Mouse (Mus musculus): ENCODE data around the gene Sgo2b. TPM values are rescaled to one million over a fixed set of nuclear protein-coding genes. Genes with fewer than 3 reads are reported as not detected.
"Not testable (repeated sequence)": the region's sequence is repeated elsewhere in the genome, so short reads cannot be mapped to it uniquely, and the experiment has no call there.

Gene Sgo2b
- not detected in 2 replicates for polyA plus RNA-seq (2014; fragmentation: Nextera tagmentation; extraction: Ambion mirVana)

DNA sequence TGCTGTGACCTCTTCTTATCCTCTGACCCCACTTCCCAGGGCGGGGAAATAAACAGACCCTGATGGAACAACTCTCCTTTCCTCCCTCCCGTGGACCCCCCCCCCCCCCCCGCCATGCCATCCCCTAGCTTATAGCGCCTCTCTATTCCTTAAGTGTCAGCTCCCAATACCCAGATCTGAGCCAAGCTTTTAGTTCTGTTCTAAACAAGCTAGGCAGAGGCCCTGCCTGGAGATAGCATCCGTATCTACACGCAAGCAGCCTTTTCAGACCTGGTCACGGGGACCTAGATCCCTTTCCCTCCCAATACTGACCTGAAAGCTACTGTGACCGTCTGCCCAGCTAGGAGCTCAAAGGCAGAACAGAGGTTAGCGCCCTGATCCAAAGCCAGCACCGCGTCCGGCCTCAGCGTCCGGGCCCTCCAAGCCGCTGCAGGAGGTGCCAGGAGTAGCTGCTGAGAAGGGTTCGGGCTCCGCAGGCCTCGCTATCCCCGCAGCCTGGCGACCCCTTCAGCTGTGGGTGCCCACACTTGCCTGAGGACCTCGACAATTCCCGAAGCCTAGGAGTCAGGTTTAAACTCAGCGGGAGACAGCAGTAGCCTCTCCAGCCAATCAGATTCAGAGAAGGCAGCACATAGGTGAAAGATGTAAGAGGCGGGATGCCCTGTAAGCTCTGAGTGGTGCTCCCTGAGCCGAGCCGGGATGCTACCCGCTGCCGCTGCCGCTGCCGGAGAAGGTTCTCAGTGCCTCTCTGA lies at the start of gene Sgo2b:
Sgo2b (minus strand) TSS at position 623 of the 752 bp plus-strand sequence.
- H3K9ac ChIP-seq, result no peak within 1 kb of the TSS
- WGBS, result 5% methylated on average over 29 of the region's 30 CpGs
- H3K4me2 ChIP-seq, result peak within 1 kb of the TSS; percentile 57
- TF ChIP-seq CTCF (IDR thresholded peaks at IDR 0.05; ENCODE audit: low read depth), result no peak
- peak within 1 kb of the TSS; percentile 11; the same call in 1 of the 2 replicates for H3K4me3 ChIP-seq (ENCODE audit: low read depth, low read length)
- H3K27me3 ChIP-seq (ENCODE audit: insufficient read depth, low read length), result peaks cover 8% of the 10 kb centered on the region; the same call in 1 of the 2 replicates
- no peak within 1 kb of the TSS for H3K27ac ChIP-seq (ENCODE audit: low read depth)
- DNase-seq (peak; percentile 9), ATAC-seq (ENCODE audit: insufficient read depth) (peak; percentile 52; the same call in 1 of the 2 replicates)
- no peaks in the 10 kb centered on the region for H3K36me3 ChIP-seq (ENCODE audit: insufficient read depth)
- H3K9me3 ChIP-seq (ENCODE audit: low read depth, low read length), result no peaks in the 10 kb centered on the region
- H3K4me1 ChIP-seq (ENCODE audit: insufficient read depth), result no peaks in the 10 kb centered on the region

- not testable (repeated sequence) for H3K27ac ChIP-seq (ENCODE audit: low read depth); H3K36me3 ChIP-seq (ENCODE audit: insufficient read depth); H3K4me3 ChIP-seq (ENCODE audit: low read depth, low read length); H3K4me2 ChIP-seq; H3K4me1 ChIP-seq (ENCODE audit: insufficient read depth); H3K9ac ChIP-seq; ATAC-seq (ENCODE audit: insufficient read depth); H3K27me3 ChIP-seq (ENCODE audit: insufficient read depth, low read length); H3K9me3 ChIP-seq (ENCODE audit: low read depth, low read length); DNase-seq
- WGBS, result 40% methylated on average over 9 of the region's 9 CpGs
Measured at GRCm38 (mm10) chr8:63970612-63971391, 18.8 kb upstream of the Sgo2b start.

DNA sequence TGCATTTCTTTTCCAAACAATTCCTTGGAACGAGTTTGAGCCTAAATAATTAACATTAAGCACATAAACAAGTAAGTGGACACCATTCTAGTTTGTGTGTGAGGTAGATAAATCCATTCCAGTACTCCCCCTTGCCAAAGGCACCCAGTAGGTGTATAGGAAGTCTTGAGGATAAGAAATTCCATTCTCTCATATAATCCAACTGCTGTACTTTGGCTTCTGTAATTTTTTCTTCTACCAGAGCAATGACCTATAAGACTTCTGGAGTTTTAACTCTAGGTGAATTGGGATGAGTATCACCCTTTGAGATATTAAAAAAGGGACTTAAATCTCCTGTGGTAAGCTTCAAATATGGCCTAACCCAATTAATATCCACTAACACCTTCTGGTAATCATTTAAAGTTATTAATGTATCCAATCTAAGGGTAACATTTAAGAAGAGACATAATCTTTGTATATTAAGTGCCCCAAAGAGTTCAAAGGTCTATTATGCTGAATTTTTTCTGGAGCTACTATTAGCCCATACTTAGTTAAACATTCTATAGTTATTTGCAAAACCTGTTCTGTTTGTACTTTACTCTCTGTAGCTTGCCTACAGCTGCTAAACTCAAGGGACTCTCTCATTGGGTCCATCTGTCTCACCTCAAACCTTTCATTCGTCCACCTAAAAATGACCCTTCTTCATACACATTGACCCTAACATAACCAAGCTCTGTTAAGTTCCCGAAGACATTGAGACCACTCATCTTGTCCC lies 9.2 kb upstream of the Sgo2b start:
- no peak overlapping the region for H3K4me3 ChIP-seq (ENCODE audit: low read depth, low read length)
- no peak overlapping the region for H3K4me2 ChIP-seq
- ATAC-seq (ENCODE audit: insufficient read depth) (no peak), DNase-seq (no peak)
- H3K36me3 ChIP-seq (ENCODE audit: insufficient read depth), result no peaks in the 10 kb centered on the region
- H3K4me1 ChIP-seq (ENCODE audit: insufficient read depth), result no peaks in the 10 kb centered on the region
- no peaks in the 10 kb centered on the region; the same call in 1 of the 2 replicates for H3K9me3 ChIP-seq (ENCODE audit: low read depth, low read length)
- 71% methylated on average over 3 of the region's 3 CpGs for WGBS
- no peak overlapping the region for H3K9ac ChIP-seq
- no peak overlapping the region for H3K27ac ChIP-seq (ENCODE audit: low read depth)
- TF ChIP-seq CTCF (IDR thresholded peaks at IDR 0.05; ENCODE audit: low read depth), result no peak
- no peaks in the 10 kb centered on the region for H3K27me3 ChIP-seq (ENCODE audit: insufficient read depth, low read length)

- H3K9me3 ChIP-seq (ENCODE audit: low read depth, low read length); H3K4me1 ChIP-seq (ENCODE audit: insufficient read depth); H3K27me3 ChIP-seq (ENCODE audit: insufficient read depth, low read length); ATAC-seq (ENCODE audit: insufficient read depth); H3K4me3 ChIP-seq (ENCODE audit: low read depth, low read length); H3K36me3 ChIP-seq (ENCODE audit: insufficient read depth); DNase-seq; H3K27ac ChIP-seq (ENCODE audit: low read depth); H3K4me2 ChIP-seq; H3K9ac ChIP-seq: not testable (repeated sequence)
- WGBS, result 70% methylated on average over 4 of the region's 4 CpGs
Measured at GRCm38 (mm10) chr8:63953802-63954201, 1.8 kb upstream of the Sgo2b start.

DNA sequence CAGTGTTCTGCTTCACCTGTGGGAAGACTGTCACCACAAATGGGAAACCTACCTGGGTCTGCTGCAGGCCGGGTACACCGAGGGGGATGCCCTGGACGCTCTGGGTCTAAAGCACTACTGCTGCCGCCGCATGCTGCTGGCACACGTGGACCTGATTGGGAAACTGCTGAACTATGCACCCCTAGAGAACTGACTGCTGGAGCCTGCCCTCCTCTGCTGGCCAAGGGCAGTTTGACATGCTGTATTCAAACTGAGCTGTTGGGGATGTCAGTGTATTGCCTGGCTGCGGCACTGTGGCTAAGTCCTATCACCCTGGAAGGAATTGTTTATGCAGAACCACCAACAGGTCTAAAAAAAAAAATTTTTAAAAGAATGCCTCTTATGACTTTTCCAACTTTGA lies 18.9 kb downstream of the Sgo2b start:
- Histone ChIP-seq H3K4me2 (no peak overlapping the region), H3K36me3 (ENCODE audit: insufficient read depth) (no peaks in the 10 kb centered on the region), H3K27ac (ENCODE audit: low read depth) (no peak overlapping the region), H3K9me3 (ENCODE audit: low read depth, low read length) (no peaks in the 10 kb centered on the region), H3K4me1 (ENCODE audit: insufficient read depth) (no peaks in the 10 kb centered on the region), H3K27me3 (ENCODE audit: insufficient read depth, low read length) (no peaks in the 10 kb centered on the region), H3K4me3 (ENCODE audit: low read depth, low read length) (no peak overlapping the region), H3K9ac (no peak overlapping the region)
- 74% methylated on average over 7 of the region's 7 CpGs for WGBS
- TF ChIP-seq CTCF (IDR thresholded peaks at IDR 0.05; ENCODE audit: low read depth), result no peak
- DNase-seq (no peak), ATAC-seq (ENCODE audit: insufficient read depth) (no peak)

- no peak for ATAC-seq (ENCODE audit: insufficient read depth)
- no peak for DNase-seq
- Histone ChIP-seq H3K4me2 (no peak overlapping the region), H3K36me3 (ENCODE audit: insufficient read depth) (no peaks in the 10 kb centered on the region), H3K27me3 (ENCODE audit: insufficient read depth, low read length) (no peaks in the 10 kb centered on the region), H3K4me1 (ENCODE audit: insufficient read depth) (no peaks in the 10 kb centered on the region), H3K9ac (no peak overlapping the region), H3K4me3 (ENCODE audit: low read depth, low read length) (no peak overlapping the region), H3K27ac (ENCODE audit: low read depth) (no peak overlapping the region), H3K9me3 (ENCODE audit: low read depth, low read length) (no peaks in the 10 kb centered on the region)
- WGBS, result 80% methylated on average over 3 of the region's 3 CpGs
- no peak for TF ChIP-seq CTCF (IDR thresholded peaks at IDR 0.05; ENCODE audit: low read depth)
Measured at GRCm38 (mm10) chr8:63929301-63930097, 22.5 kb downstream of the Sgo2b start.

All from lung, embryonic 14.5 days (tissue).